Mouse (Mus musculus): ENCODE results near the gene Ephb4.

GRCm38 (mm10) chr5:137346983-137347382 is 2.9 kb upstream of the Ephb4 start:
- no peak for TF ChIP-seq CTCF (IDR thresholded peaks at IDR 0.05; ENCODE audit: low read depth)
- no peak for TF ChIP-seq EP300 (IDR thresholded peaks at IDR 0.05; ENCODE audit: low read depth)

Measured in liver, postnatal 0 days (tissue).